Mouse (Mus musculus) kidney, embryonic 15.5 days (tissue): Measurements from ENCODE around the gene Cklf. TPM values are rescaled to one million over a fixed set of nuclear protein-coding genes. Genes with fewer than 3 reads are reported as not detected.

Experiments used
- ATAC-seq: fragments of 200-750 bp; cut with Nextera tagmentation; replicated peaks from 2 replicates; pipeline ENCODE4 v1.8.0; 2017; ENCODE audit warnings: moderate TSS enrichment; ENCODE audit not compliant: low FRiP score
- H3K27ac ChIP-seq: fragments of 300-500 bp; sonication (generic); 2 replicates; pipeline ENCODE4 v1.5.1; 2015; ENCODE audit warnings: mild to moderate bottlenecking, inconsistent platforms
- H3K27me3 ChIP-seq: fragments of 300-500 bp; sonication (generic); 2 replicates; pipeline ENCODE4 v1.6.1; 2015; ENCODE audit warnings: inconsistent platforms
- H3K36me3 ChIP-seq: fragments of 300-500 bp; sonication (generic); 2 replicates; pipeline ENCODE4 v1.6.1; 2015; ENCODE audit warnings: inconsistent platforms
- H3K4me1 ChIP-seq: fragments of 300-500 bp; sonication (generic); 2 replicates; pipeline ENCODE4 v1.6.1; 2015; ENCODE audit warnings: inconsistent platforms
- H3K4me2 ChIP-seq: fragments of 300-500 bp; sonication (generic); 2 replicates; pipeline ENCODE4 v1.6.1; 2015; ENCODE audit warnings: moderate library complexity, mild to moderate bottlenecking, inconsistent platforms
- H3K4me3 ChIP-seq: fragments of 300-500 bp; sonication (generic); replicated peaks from 2 replicates; pipeline ENCODE4 v1.5.1; 2015; ENCODE audit warnings: mild to moderate bottlenecking, inconsistent platforms
- H3K9ac ChIP-seq: fragments of 300-500 bp; sonication (generic); 2 replicates; pipeline ENCODE4 v1.6.1; 2015; ENCODE audit warnings: mild to moderate bottlenecking, inconsistent platforms
- H3K9me3 ChIP-seq: fragments of 300-500 bp; sonication (generic); replicated peaks from 2 replicates; pipeline ENCODE4 v1.6.1; 2016; ENCODE audit warnings: inconsistent platforms
- WGBS: fragments of 180-500 bp; shearing (Covaris S2); methylation state at CpG from one replicate; pipeline ENCODE4 v1.1.7; 2015; ENCODE audit warnings: mixed read lengths; 5-methylcytosine and 5-hydroxymethylcytosine counted together
- polyA plus RNA-seq: library from polyadenylated mRNA; unstranded; fragments of >200 nt; fragmentation: Nextera tagmentation; extraction: Ambion mirVana; gene quantifications from 2 replicates; pipeline ENCODE4 v1.2.1, GENCODE M21; 2015

The Cklf gene
- 43.0 and 46.8 TPM in 2 replicates for polyA plus RNA-seq

DNA sequence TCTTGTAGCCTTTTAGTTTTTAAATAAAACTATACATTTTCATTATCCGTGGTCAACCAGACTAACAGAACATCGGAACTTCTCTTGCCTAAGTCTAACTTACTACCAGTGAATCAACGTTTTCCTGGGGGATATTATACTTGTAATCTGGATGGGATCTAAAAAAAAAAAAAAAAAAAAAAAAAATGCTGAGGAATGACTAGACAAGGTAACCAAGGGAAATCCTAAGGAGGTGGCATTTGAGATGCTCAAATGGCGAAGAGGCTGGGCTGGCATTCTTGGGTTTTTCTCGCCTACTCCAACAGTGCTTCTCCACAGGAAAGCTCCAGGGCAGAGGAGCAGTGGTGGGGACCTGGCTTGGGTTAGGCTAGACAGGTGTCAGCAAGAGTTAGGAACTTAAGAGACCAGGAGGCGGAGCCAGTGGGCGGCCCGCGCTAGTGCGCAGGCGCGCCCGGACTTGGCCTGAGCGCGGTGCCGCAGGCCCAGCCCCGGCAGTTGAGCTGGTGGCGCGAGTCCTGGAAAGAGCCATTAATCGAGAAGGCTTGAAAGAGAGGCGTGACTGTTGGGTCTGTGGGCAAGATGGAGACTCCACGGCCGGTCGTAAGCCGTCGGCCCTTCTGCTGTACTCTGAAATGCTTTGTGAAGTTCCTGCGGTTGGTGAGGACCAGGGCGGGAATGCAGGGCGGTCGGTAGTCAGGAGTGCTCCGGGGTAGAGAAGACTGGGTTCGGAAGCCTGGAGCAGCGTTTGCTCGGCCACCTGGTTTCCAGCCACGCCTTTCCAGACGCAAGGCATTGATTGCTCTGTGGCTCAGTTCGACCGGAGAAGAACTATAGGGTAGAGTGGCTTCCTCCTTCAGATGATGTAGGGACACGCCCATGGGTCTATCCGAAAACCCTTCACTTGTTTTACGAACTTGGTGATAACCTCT lies at the start of gene Cklf:
Gene Cklf (plus strand): TSS at position 423 of the 929 bp plus-strand sequence.
- Histone ChIP-seq H3K4me3 (peak within 1 kb of the TSS; percentile 80), H3K4me1 (peaks cover 35% of the 10 kb centered on the region), H3K9me3 (no peaks in the 10 kb centered on the region), H3K36me3 (no peaks in the 10 kb centered on the region; the same call in 1 of the 2 replicates), H3K9ac (peak within 1 kb of the TSS; percentile 71), H3K4me2 (peak within 1 kb of the TSS; percentile 84), H3K27me3 (no peaks in the 10 kb centered on the region), H3K27ac (peak within 1 kb of the TSS; percentile 93)
- 4% methylated on average over 41 of the region's 41 CpGs for WGBS
- peak; percentile 89 for ATAC-seq

DNA sequence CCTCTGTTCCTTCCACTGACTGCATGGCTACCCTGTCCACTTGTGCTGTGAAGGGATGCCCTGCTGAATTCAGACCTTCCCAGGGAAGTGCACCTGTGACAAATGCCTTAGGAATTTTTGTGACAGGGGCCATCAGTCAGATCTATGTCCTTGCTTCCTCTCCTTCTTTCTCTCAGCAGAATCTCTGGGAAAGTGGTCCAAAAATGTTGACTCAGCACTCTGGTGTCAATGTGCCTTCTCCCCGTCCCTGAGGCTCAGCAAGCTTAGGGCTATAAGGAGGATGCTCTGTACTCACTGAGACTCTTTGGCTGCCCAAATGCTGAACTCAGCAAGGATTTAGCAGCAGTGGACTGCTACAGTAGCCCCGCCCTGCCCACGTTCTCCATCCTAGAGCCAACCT lies 49.0 kb upstream of the Cklf start:
- H3K27me3 ChIP-seq = no peaks in the 10 kb centered on the region
- H3K27ac ChIP-seq = no peak overlapping the region
- no peaks in the 10 kb centered on the region for H3K36me3 ChIP-seq
- H3K4me2 ChIP-seq = no peak overlapping the region
- H3K4me1 ChIP-seq = peaks cover 5% of the 10 kb centered on the region; the same call in 1 of the 2 replicates
- H3K9ac ChIP-seq = no peak overlapping the region
- H3K9me3 ChIP-seq = no peaks in the 10 kb centered on the region
- H3K4me3 ChIP-seq = no peak overlapping the region
- WGBS = 78% methylated on average over 3 of the region's 3 CpGs
- ATAC-seq = no peak

DNA sequence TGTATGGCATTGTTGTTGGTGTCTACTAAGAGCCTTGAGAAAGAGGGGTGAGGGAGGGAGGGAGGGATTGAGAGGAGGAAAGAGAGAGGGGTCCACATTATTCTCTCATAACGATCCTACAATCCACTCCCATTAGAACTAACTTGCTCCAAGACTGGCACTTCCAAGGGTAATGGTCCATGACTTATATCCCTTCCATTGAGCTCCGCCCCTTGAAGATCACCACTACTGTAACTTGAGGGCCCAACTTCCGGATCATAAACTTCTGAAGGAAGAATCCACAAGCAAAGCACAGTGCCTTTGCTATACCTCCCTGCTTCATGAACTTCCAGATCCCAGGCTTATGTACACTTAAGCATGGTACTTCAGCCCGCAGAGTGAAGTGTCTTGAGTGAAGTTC lies 48.3 kb upstream of the Cklf start:
- no peaks in the 10 kb centered on the region for H3K9me3 ChIP-seq
- H3K4me1 ChIP-seq = peaks cover 5% of the 10 kb centered on the region; the same call in 1 of the 2 replicates
- H3K9ac ChIP-seq = no peak overlapping the region
- no peaks in the 10 kb centered on the region for H3K27me3 ChIP-seq
- peak; percentile 75 for ATAC-seq
- H3K4me3 ChIP-seq = no peak overlapping the region
- 52% methylated on average over 4 of the region's 4 CpGs for WGBS
- no peak overlapping the region for H3K27ac ChIP-seq
- H3K4me2 ChIP-seq = no peak overlapping the region
- no peaks in the 10 kb centered on the region for H3K36me3 ChIP-seq

DNA sequence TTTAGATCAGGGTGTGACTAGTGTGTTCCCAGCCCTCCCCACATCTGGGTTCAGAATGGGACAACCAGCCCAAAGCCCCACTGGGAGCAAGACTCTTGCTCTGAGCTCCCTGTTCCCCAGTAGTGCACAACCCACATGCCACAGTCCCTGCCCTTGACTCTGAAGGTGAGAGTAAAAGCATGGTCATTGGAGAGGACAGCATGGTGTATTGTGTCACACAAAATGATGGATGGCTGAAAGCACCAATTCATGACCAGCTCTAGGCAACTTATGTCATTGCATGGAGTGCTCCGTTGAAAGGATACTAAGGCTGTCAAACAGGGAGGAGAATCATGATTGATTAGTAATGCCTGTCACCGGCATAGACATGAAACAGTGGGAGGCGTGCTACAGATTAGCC lies 45.4 kb upstream of the Cklf start:
- Histone ChIP-seq H3K27me3 (no peaks in the 10 kb centered on the region), H3K9ac (no peak overlapping the region), H3K4me1 (peaks cover 5% of the 10 kb centered on the region; the same call in 1 of the 2 replicates), H3K4me2 (no peak overlapping the region), H3K36me3 (no peaks in the 10 kb centered on the region), H3K9me3 (no peaks in the 10 kb centered on the region), H3K4me3 (no peak overlapping the region), H3K27ac (no peak overlapping the region)
- WGBS = 57% methylated on average over 3 of the region's 3 CpGs
- no peak for ATAC-seq

DNA sequence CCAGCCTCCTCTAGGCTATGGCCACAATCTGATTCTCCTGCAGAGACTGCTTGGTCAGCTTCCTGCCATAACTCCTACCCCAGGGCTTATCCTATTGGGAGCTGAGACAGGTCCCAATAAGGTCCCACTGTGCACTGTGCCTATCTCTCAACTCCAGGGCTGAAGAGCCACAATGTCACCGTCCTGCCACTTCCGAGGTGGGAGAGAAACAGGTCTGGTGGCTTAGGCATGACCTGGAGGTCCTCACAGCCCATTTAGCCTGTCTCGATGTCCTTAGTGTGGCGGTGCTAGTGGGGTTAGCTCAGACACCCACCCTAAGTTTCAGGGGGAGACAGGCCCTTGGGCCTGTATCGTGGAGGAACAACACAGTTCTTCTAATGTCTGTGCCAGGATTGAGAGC lies 33.1 kb upstream of the Cklf start:
- no peaks in the 10 kb centered on the region for H3K9me3 ChIP-seq
- no peak for ATAC-seq
- WGBS = 88% methylated on average over 5 of the region's 5 CpGs

DNA sequence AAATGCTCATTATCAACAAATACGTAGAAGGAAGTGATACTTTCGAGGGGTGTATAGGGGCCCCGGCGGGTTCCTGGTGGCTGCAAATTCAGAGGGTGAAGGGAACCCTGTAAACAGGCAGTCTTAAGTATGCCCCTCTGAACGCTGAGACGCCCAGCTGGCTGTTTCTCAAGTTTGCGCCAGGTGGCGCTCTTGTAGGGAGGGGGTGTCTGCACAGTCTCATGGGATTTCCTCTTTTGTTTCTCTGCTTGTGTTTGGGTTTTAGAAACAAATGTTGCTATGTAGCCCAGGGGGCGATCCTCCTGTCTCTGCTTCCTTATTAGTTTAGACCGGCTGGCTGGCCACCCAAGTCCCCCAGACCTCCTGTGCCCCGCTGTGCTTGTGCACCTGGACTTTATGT lies 31.6 kb upstream of the Cklf start:
- Histone ChIP-seq H3K4me1 (no peaks in the 10 kb centered on the region), H3K36me3 (peaks cover 4% of the 10 kb centered on the region; the same call in 1 of the 2 replicates), H3K27ac (no peak overlapping the region), H3K27me3 (no peaks in the 10 kb centered on the region), H3K4me3 (no peak overlapping the region), H3K9ac (no peak overlapping the region), H3K4me2 (0 out of 2 replicates have a peak overlapping the region, but pooled peaks have one; percentile 17), H3K9me3 (no peaks in the 10 kb centered on the region)
- WGBS = 31% methylated on average over 11 of the region's 11 CpGs
- no peak for ATAC-seq

More for the DNA sequence above, 33.1 kb upstream of the Cklf start:
- no peak overlapping the region for H3K4me3 ChIP-seq
- H3K9ac ChIP-seq = no peak overlapping the region
- H3K4me1 ChIP-seq = no peaks in the 10 kb centered on the region
- H3K27ac ChIP-seq = no peak overlapping the region
- no peaks in the 10 kb centered on the region for H3K36me3 ChIP-seq
- no peak overlapping the region for H3K4me2 ChIP-seq
- no peaks in the 10 kb centered on the region for H3K27me3 ChIP-seq

DNA sequence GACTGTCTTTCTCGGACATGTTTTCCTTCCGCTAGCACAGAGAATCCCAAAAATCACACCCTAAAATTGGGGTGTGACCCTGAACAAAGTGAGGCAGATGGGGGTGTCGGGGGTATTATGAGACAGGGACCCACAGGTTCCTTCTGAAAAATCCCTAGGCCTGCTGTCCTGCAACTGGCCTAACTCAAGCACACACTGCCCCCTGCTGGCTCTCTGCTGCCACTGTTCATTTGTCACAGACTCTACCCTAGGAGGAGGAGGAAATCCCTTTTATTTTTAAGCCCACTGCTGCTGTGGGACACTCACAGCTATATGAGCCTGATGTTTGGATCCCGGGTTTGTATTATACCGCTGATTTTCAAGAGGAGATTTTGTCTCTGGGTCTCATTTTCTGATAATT lies 30.9 kb upstream of the Cklf start:
- WGBS = 41% methylated on average over 5 of the region's 5 CpGs
- Histone ChIP-seq H3K4me3 (no peak overlapping the region), H3K4me1 (no peaks in the 10 kb centered on the region), H3K36me3 (peaks cover 11% of the 10 kb centered on the region; the same call in 1 of the 2 replicates), H3K4me2 (no peak overlapping the region), H3K27ac (no peak overlapping the region), H3K9ac (no peak overlapping the region), H3K27me3 (no peaks in the 10 kb centered on the region), H3K9me3 (no peaks in the 10 kb centered on the region)
- peak; percentile 64; the same call in 1 of the 2 replicates for ATAC-seq

DNA sequence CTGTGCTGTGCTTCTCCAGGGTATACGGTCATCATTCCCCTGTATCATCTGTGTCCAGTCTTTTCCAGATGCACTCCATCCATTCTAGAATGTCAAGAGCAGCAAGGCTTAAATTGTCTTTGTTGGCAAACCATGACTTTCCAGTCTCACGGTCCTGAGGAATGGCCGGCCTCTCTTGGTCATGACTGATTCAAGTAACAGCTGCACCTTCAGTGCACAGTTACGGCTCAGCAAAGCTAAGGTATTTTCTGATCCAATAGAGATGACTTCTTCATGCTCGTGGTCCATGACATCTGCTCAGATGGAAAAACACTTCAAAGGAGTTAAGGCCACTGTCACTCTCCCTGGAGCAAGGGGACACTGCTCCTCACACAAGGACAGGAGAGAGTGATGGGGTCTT lies 23.6 kb upstream of the Cklf start:
- H3K4me1 ChIP-seq = no peaks in the 10 kb centered on the region
- H3K4me2 ChIP-seq = no peak overlapping the region
- no peaks in the 10 kb centered on the region for H3K27me3 ChIP-seq
- H3K27ac ChIP-seq = no peak overlapping the region
- H3K9me3 ChIP-seq = no peaks in the 10 kb centered on the region
- H3K4me3 ChIP-seq = no peak overlapping the region
- no peak for ATAC-seq
- H3K36me3 ChIP-seq = peaks cover 82% of the 10 kb centered on the region
- WGBS = 80% methylated on average over 5 of the region's 5 CpGs
- no peak overlapping the region for H3K9ac ChIP-seq

DNA sequence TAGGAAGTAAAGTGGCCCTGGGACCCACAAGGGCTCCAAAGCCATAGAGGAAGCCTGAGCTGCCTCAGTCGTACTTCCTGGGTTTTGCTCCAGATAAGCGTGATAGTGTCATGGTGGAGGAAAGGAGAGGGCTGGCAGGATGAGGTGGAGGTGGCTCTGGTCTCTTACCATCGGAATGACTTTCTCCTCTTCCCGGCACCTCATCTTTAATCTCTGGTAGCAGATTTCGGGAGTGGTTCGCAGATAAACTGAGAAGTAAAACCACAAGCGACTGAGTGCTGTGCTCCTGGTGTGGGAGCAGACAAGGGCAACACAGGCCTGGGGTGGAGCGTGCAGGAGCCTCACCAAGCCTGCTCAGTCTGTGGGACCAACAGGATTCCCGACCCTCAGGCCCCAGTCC lies 20.3 kb upstream of the Cklf start:
- Histone ChIP-seq H3K9me3 (no peaks in the 10 kb centered on the region), H3K4me3 (no peak overlapping the region), H3K9ac (no peak overlapping the region), H3K27ac (no peak overlapping the region), H3K27me3 (no peaks in the 10 kb centered on the region), H3K4me2 (no peak overlapping the region), H3K4me1 (no peaks in the 10 kb centered on the region), H3K36me3 (peaks cover 99% of the 10 kb centered on the region)
- 94% methylated on average over 9 of the region's 9 CpGs for WGBS
- no peak for ATAC-seq

DNA sequence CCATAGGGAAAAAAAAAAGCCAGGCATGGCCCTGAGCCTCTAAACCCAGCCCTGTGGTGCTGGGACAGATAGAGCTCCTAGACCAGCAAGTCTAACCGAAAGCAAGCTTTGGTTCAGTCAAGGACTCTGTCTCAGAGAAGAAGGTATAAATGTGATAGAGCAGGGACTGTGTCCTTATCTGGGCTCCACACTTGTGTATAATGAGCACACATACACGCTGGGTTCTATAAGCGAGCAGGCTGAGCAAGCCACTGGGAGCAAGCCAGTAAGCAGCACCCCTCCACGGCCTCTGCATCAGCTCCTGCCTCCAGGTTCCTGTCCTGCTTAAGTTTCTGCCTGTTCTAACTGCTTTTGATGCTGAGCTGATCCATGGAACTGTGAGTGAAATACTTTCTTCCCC lies 18.6 kb upstream of the Cklf start:
- Histone ChIP-seq H3K9me3 (no peaks in the 10 kb centered on the region), H3K27me3 (no peaks in the 10 kb centered on the region), H3K27ac (no peak overlapping the region), H3K4me1 (no peaks in the 10 kb centered on the region), H3K4me3 (no peak overlapping the region), H3K36me3 (peaks cover 99% of the 10 kb centered on the region), H3K4me2 (no peak overlapping the region), H3K9ac (no peak overlapping the region)
- WGBS = 96% methylated on average over 4 of the region's 4 CpGs
- no peak for ATAC-seq

DNA sequence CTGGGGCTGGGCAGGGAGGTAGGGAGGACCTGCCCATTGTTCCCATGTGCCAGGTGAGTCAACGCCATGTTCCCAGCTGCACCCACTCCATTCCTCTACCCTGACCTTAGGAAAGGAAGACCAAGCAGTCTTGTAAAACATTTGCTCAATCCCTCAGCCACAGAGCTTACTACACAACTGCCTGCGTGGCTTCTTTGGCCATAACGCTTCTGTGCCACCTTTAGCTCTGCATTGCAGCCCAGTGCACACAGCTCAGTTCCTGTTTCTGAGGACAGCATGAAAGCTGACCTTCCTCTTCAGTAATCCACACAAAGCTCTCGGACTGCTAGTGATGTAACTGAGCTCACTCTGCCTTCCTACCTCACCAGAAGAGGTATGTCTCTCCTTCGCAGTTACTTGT lies 17.7 kb upstream of the Cklf start:
- no peak for ATAC-seq
- no peak overlapping the region for H3K4me2 ChIP-seq
- H3K4me1 ChIP-seq = no peaks in the 10 kb centered on the region
- H3K27me3 ChIP-seq = no peaks in the 10 kb centered on the region
- peaks cover 99% of the 10 kb centered on the region for H3K36me3 ChIP-seq
- no peak overlapping the region for H3K27ac ChIP-seq
- H3K4me3 ChIP-seq = no peak overlapping the region
- H3K9me3 ChIP-seq = no peaks in the 10 kb centered on the region
- H3K9ac ChIP-seq = no peak overlapping the region
- WGBS = 93% methylated on average over 5 of the region's 5 CpGs

DNA sequence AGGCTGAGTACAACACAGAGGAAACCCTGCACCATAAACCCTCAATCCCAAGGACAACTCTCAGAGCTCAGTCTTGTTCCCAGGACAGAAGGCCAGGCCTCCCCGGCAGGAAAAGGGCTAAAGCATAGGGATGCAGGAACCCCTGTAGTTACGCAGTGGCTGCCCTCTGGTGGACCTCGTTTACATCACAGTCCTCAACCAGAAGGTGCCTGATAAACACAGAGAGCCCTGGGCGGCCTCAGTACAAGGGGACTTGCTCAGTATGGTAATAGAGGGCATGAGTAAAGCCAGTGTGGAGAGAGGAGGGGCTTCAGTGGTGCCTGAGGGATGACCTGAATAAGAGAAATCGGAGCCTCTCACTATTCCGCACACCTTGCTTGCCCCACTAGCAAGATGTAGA lies 16.1 kb upstream of the Cklf start:
- Histone ChIP-seq H3K9me3 (no peaks in the 10 kb centered on the region), H3K4me1 (no peaks in the 10 kb centered on the region), H3K9ac (no peak overlapping the region), H3K27ac (no peak overlapping the region), H3K27me3 (no peaks in the 10 kb centered on the region), H3K4me3 (no peak overlapping the region), H3K36me3 (peaks cover 99% of the 10 kb centered on the region), H3K4me2 (no peak overlapping the region)
- ATAC-seq = 0 out of 2 replicates have a peak, but pooled peaks have one; percentile 25
- WGBS = 46% methylated on average over 6 of the region's 6 CpGs
